Mouse (Mus musculus) cerebellum, adult 2 months (tissue): ENCODE measurements around the gene Ccnl2.

Source experiments
- CTCF ChIP-seq: fragments of 200-500 bp; IDR thresholded peaks from 2 replicates; pipeline ENCODE4 v1.5.1; 2011; ENCODE audit warnings: low read depth, mild to moderate bottlenecking, control low read depth, low read length, moderate library complexity, borderline replicate concordance; ENCODE audit not compliant: insufficient read depth
- POLR2A ChIP-seq: fragments of 200-500 bp; IDR thresholded peaks from 2 replicates; pipeline ENCODE4 v1.6.1; 2011; ENCODE audit warnings: low read length, control low read depth, borderline replicate concordance; ENCODE audit not compliant: insufficient read depth

- TF ChIP-seq POLR2A (no peak), CTCF (no peak)
Observed at GRCm38 (mm10) chr4:155837404-155838010, 25.2 kb downstream of the Ccnl2 start.
